In the genomic region with DNA sequence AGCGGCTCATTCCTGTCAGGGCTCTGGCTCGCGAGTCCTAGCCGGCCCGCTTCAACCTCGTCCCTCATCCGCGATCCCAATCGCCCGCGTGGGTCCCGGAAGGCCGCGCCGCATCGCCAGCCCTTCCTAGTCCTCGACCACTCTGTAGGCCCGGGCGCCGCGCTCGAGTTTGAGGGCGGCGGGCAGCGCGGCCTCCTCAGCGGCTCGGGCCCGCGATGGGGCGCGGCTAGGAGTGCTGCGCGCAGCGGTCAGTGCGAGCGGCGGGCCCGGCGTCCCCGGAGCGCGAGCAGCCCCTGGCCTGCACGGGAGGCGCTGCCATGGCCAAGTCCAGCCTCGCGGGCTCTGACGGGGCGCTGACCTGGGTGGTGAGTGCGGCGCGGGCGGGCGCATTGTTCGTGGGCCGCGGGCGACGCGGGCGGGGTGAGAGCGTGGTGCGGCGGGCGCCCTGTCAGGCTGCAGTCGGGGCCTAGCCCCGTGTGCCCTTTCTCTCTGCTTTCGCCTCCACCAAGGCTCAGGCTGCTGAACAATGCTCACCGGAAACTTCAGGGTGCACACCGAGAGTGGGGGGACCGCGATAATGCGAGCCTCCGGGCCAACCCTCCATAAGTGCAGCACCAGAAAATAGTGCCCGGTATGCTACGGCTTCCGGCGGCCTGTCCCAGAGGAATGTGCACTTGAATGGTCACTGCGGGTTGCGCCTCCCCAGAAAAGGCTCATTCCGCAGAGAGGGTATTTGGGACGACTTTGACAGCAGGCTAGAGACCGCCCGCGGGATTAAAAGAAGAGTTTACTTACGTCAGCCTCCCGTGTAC, we compare ENCODE assay signal across 8 mouse cellular contexts. TPM values are rescaled to one million over a fixed set of nuclear protein-coding genes. Genes with fewer than 3 reads are reported as not detected.
DNase-seq lines count a peak whose midpoint lies in the region; ATAC-seq lines count a peak whose summit lies in the region.

No protein-coding gene starts in this region.

- H3K4me3 ChIP-seq in hindbrain, embryonic 15.5 days = peak overlapping the region; percentile 80
- H3K4me3 ChIP-seq in macrophage (ENCODE audit: inconsistent target) = peak overlapping the region; percentile 85

- H3K27me3 ChIP-seq in hindbrain, embryonic 15.5 days = no peaks in the 10 kb centered on the region

- under 1% methylated on average over 87 of the region's 87 CpGs for WGBS in hindbrain, embryonic 15.5 days
- under 1% methylated on average over 72 of the region's 87 CpGs for WGBS in macrophage (ENCODE audit: missing documents)

- H3K79me2 ChIP-seq in macrophage (ENCODE audit: inconsistent target) = peaks cover 49% of the 10 kb centered on the region

- peak; percentile 62 for ATAC-seq in hindbrain, embryonic 15.5 days (ENCODE audit: low FRiP score, low read depth)

- peaks cover 32% of the 10 kb centered on the region for H3K4me1 ChIP-seq in hindbrain, embryonic 15.5 days (replicated peaks)

- peak; percentile 77 for DNase-seq in NIH3T3 (ENCODE audit: low read depth)
- DNase-seq in cerebellum, postnatal 25 days = peak; percentile 84 to 86
- DNase-seq in frontal cortex, postnatal 36 days (ENCODE audit: low spot score in 2 of 2) = peak; percentile 61 to 63
- peak; percentile 32 for DNase-seq in left cerebral cortex, adult 11 months (ENCODE audit: low spot score)
- DNase-seq in retina, postnatal 7 days (ENCODE audit: low read depth, low spot score) = peak; percentile 51
- peak; percentile 41 to 69 for DNase-seq in urinary bladder, adult 18-20 months (ENCODE audit: low spot score in 2 of 2)

- peak overlapping the region; percentile 96 for H3K9ac ChIP-seq in hindbrain, embryonic 15.5 days

- no peaks in the 10 kb centered on the region for H3K36me3 ChIP-seq in hindbrain, embryonic 15.5 days
- H3K36me3 ChIP-seq in macrophage (ENCODE audit: inconsistent target) = no peaks in the 10 kb centered on the region

- H3K27ac ChIP-seq in hindbrain, embryonic 15.5 days (replicated peaks) = peak overlapping the region; percentile 98
- peak overlapping the region; percentile 59 for H3K27ac ChIP-seq in macrophage

- H3K9me3 ChIP-seq in hindbrain, embryonic 15.5 days = no peaks in the 10 kb centered on the region

- H3K4me2 ChIP-seq in hindbrain, embryonic 15.5 days = peak overlapping the region; percentile 78

RNA-seq across cellular contexts. Expression of a gene that starts 0.6 kb away (rescaled TPM):
- polyA plus RNA-seq in hindbrain, embryonic 15.5 days (2015; fragmentation: Nextera tagmentation; extraction: Ambion mirVana) = 73.4 and 83.8 TPM in 2 replicates
- 100 to 1,000 TPM in 5 of 26 experiments, 10 to 100 TPM in 21; 30.5 to 121 (median 76.3) TPM for total RNA-seq in macrophage (2018; cell fraction: chromatin; rRNA removed)
- total RNA-seq in macrophage (2018; cell fraction: cytosol; rRNA removed) = 10 to 100 TPM; 19.1 to 43.2 (median 26.4) TPM
- 100 to 1,000 TPM in 1 of 26 experiments, 10 to 100 TPM in 25; 25.5 to 101 (median 46.9) TPM for total RNA-seq in macrophage (2018; cell fraction: nucleus; rRNA removed)
- polyA plus RNA-seq in macrophage (2018) = 25.7 to 70.2 TPM (median 27.8 TPM) in 3 replicates

Comparison
In these comparisons a context has a peak if more than half of its experiments do, and no peak if none do; other contexts are left out.
1. Peak in every context shown above with its lines: DNase-seq, ATAC-seq, H3K4me3 ChIP-seq and H3K27ac ChIP-seq.
2. DNase-seq: peak in every context shown above with its lines; median percentile 85 in cerebellum, postnatal 25 days; 77 in NIH3T3; 62 in frontal cortex, postnatal 36 days; 55 in urinary bladder, adult 18-20 months; 51 in retina, postnatal 7 days; 32 in left cerebral cortex, adult 11 months.